Mouse (Mus musculus) ES-Bruce4 (cell line): ENCODE results near the gene Erich3. TPM values are rescaled to one million over a fixed set of nuclear protein-coding genes. Genes with fewer than 3 reads are reported as not detected.
A peak's percentile ranks its signal among the peaks of the same experiment; 100 is the strongest.
"Not testable (repeated sequence)": the region's sequence is repeated elsewhere in the genome, so short reads cannot be mapped to it uniquely, and the experiment has no call there.

Experiments
- H3K27ac ChIP-seq: 2 replicates; pipeline ENCODE4 v1.5.1; 2012; ENCODE audit warnings: low read length, inconsistent platforms; ENCODE audit not compliant: insufficient read depth
- H3K27me3 ChIP-seq: 2 replicates; pipeline ENCODE4 v1.6.1; 2012; ENCODE audit warnings: mild to moderate bottlenecking, low read length, inconsistent platforms; ENCODE audit not compliant: control insufficient read depth, poor library complexity, insufficient read depth, severe bottlenecking
- H3K36me3 ChIP-seq: 2 replicates; pipeline ENCODE4 v1.6.1; 2012; ENCODE audit warnings: inconsistent platforms, mild to moderate bottlenecking, low read length, moderate library complexity; ENCODE audit not compliant: control insufficient read depth, poor library complexity, insufficient read depth, severe bottlenecking
- H3K4me1 ChIP-seq: one replicate; pipeline ENCODE4 v1.8.1; 2011; ENCODE audit warnings: low read length; ENCODE audit not compliant: control insufficient read depth, insufficient read depth
- H3K4me3 ChIP-seq: 2 replicates; pipeline ENCODE4 v1.5.1; 2011; ENCODE audit warnings: low read depth, mild to moderate bottlenecking, low read length
- H3K9ac ChIP-seq: 2 replicates; pipeline ENCODE4 v1.6.1; 2012; ENCODE audit warnings: low read depth, mild to moderate bottlenecking, inconsistent platforms; ENCODE audit not compliant: poor library complexity, severe bottlenecking
- H3K9me3 ChIP-seq: replicated peaks from 2 replicates; pipeline ENCODE4 v1.6.1; 2012; ENCODE audit warnings: mild to moderate bottlenecking, low read length, inconsistent platforms; ENCODE audit not compliant: control insufficient read depth, poor library complexity, insufficient read depth, severe bottlenecking
- CTCF ChIP-seq: IDR thresholded peaks from one replicate; pipeline ENCODE4 v1.8.1; 2011; ENCODE audit warnings: low read depth, low read length
- EP300 ChIP-seq: IDR thresholded peaks from 2 replicates; pipeline ENCODE4 v1.6.1; 2011; ENCODE audit warnings: low read depth, low read length; ENCODE audit not compliant: insufficient read depth
- POLR2A ChIP-seq: IDR thresholded peaks from one replicate; pipeline ENCODE4 v1.8.1; 2011; ENCODE audit warnings: low read length; ENCODE audit not compliant: insufficient read depth
- polyA plus RNA-seq: library from polyadenylated mRNA; stranded (reverse); fragments of >200 nt; gene quantifications from 2 replicates; pipeline ENCODE4 v1.2.4, GENCODE M21; 2011; ENCODE audit warnings: low read depth; ENCODE audit not compliant: missing spikeins, insufficient read depth, insufficient read length

The Erich3 gene
- 0.64 and 0.67 TPM in 2 replicates for polyA plus RNA-seq

- H3K27ac ChIP-seq: no peak within 1 kb of the TSS
- TF ChIP-seq EP300 (no peak), CTCF (no peak), POLR2A (no peak)
- H3K4me1 ChIP-seq: no peaks in the 10 kb centered on the region
- no peak within 1 kb of the TSS for H3K9ac ChIP-seq
- H3K27me3 ChIP-seq: no peaks in the 10 kb centered on the region
- H3K4me3 ChIP-seq: peak within 1 kb of the TSS; percentile 27
- H3K9me3 ChIP-seq: no peaks in the 10 kb centered on the region
- no peaks in the 10 kb centered on the region for H3K36me3 ChIP-seq
Observed at GRCm38 (mm10) chr3:154663545-154663944, at the start of gene Erich3. Gene Erich3 (plus strand): TSS chr3:154663859.

DNA sequence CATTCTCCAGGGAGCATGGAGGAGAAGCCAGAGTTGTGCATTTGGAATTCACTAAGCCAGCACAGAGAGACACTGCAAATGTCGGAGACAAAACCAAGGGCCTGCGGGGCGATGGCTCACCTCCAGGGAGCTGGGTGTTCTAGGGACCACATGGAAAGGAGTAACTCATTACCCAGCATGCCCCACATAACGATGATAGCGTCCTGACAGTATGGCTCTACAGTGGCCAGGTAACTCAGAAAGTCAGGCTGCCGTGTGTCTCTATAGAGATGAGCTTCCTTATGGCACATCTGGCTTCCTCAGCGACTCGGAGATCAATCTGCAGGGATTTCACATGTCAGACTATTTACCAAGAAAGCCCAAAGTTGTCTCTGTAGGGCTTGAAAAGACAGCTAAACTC lies 48.9 kb upstream of the Erich3 start:
- Histone ChIP-seq H3K9me3 (no peaks in the 10 kb centered on the region), H3K9ac (no peak overlapping the region), H3K36me3 (no peaks in the 10 kb centered on the region), H3K4me3 (no peak overlapping the region), H3K27me3 (no peaks in the 10 kb centered on the region), H3K4me1 (no peaks in the 10 kb centered on the region), H3K27ac (no peak overlapping the region)
- TF ChIP-seq POLR2A: no peak
- TF ChIP-seq CTCF: no peak
- TF ChIP-seq EP300: no peak

- Histone ChIP-seq H3K9ac (no peak overlapping the region), H3K9me3 (no peaks in the 10 kb centered on the region), H3K27me3 (no peaks in the 10 kb centered on the region), H3K27ac (no peak overlapping the region), H3K4me1 (no peaks in the 10 kb centered on the region), H3K4me3 (no peak overlapping the region), H3K36me3 (no peaks in the 10 kb centered on the region)
- TF ChIP-seq CTCF (no peak), EP300 (no peak), POLR2A (no peak)
Observed at GRCm38 (mm10) chr3:154615304-154615703, 48.4 kb upstream of the Erich3 start.

DNA sequence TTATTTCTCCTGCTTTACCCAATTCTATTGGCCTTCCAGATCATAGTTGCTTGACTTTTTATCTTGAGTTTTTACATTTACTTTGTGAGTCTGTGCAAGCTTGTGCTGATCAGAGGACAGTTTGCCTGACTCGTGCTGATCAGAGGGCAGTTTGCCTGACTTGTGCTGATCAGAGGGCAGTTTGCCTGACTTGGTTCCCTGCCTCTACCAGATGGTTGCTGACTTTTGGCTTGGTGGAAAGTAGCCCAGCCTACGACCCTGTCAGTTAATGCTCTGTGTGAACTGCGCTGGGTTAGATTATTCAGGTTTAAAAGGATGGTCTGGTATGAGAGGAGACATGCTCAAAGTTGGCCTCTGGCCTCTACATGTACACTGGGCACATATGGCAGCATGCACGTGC lies 47.6 kb upstream of the Erich3 start:
- Histone ChIP-seq H3K9ac (no peak overlapping the region), H3K9me3 (no peaks in the 10 kb centered on the region), H3K4me1 (no peaks in the 10 kb centered on the region), H3K27ac (no peak overlapping the region), H3K36me3 (no peaks in the 10 kb centered on the region), H3K27me3 (no peaks in the 10 kb centered on the region), H3K4me3 (no peak overlapping the region)
- TF ChIP-seq EP300 (no peak), CTCF (no peak), POLR2A (no peak)

- H3K36me3 ChIP-seq: 0 out of 2 replicates have a peak, but pooled peaks cover under 1% of the 10 kb centered on the region
- no peak overlapping the region for H3K9ac ChIP-seq
- H3K27ac ChIP-seq: no peak overlapping the region
- no peak overlapping the region for H3K4me3 ChIP-seq
- H3K27me3 ChIP-seq: no peaks in the 10 kb centered on the region
- H3K9me3 ChIP-seq: no peaks in the 10 kb centered on the region
- H3K4me1 ChIP-seq: peaks cover 4% of the 10 kb centered on the region
- TF ChIP-seq CTCF (no peak), EP300 (0 out of 2 replicates have a peak, but pooled peaks have one; percentile 60), POLR2A (no peak)
Observed at GRCm38 (mm10) chr3:154628284-154628683, 35.4 kb upstream of the Erich3 start.

GRCm38 (mm10) chr3:154631281-154631680 lies 32.4 kb upstream of the Erich3 start:
- not testable (repeated sequence) for H3K27me3 ChIP-seq, H3K4me1 ChIP-seq, H3K9me3 ChIP-seq, H3K9ac ChIP-seq, H3K4me3 ChIP-seq, H3K27ac ChIP-seq, H3K36me3 ChIP-seq
